Mouse (Mus musculus) 3134 (cell line): ENCODE data around the gene Pemt.

Experiments used
- DNase-seq: peaks from one replicate; pipeline ENCODE4 v3.0.0-alpha.2; 2011; ENCODE audit warnings: low spot score; ENCODE audit not compliant: insufficient read length; ENCODE audit errors: extremely low read depth

The Pemt gene

GRCm38 (mm10) chr11:60046058-60046735 lies at the start of gene Pemt:
Pemt (minus strand) TSS chr11:60046489.
- DNase-seq, result peak; percentile 92

DNA sequence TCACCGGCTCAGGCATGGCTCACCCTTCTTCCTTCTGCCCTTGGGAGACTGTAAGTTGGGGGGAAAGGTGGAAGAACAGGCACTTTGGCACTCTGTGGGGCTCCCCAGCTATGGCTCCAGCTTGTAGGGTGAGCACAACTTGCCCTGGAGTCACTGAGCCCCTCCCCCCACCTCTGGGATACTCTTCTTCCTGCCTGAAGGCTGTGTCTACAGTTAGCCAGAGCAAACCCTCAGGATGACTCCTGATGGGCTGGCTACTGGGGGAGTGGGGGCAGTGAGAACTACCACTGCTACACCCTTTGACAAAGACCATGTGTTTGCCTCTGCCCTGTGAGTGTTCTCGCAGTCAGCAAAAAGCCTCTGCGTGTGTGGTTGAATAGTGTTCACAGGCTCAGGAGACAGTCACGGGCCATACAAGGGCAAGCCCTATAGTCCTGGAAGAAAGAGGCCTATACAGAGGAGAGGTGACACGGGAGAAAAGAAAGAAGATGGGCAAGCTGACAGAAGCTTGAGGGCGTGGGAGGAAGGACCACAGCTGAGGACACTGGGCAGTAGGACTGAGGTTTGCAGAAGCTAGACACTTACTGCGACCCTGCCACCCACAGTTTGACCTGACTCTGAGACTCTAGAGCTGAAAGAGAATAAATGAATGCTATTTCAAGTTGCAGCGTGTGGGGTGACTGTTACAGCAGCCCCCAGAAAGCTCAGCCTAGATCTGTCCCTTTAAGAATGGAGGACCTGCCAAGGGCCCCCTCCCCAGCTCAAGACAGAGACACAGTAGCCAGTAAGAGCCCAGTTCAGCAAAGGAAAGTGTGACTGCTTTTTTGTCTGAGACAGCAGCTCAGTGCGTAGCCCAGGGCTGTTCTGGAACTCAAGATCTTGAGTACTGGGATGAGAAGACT lies 48.9 kb upstream of the Pemt start:
- DNase-seq, result no peak

DNA sequence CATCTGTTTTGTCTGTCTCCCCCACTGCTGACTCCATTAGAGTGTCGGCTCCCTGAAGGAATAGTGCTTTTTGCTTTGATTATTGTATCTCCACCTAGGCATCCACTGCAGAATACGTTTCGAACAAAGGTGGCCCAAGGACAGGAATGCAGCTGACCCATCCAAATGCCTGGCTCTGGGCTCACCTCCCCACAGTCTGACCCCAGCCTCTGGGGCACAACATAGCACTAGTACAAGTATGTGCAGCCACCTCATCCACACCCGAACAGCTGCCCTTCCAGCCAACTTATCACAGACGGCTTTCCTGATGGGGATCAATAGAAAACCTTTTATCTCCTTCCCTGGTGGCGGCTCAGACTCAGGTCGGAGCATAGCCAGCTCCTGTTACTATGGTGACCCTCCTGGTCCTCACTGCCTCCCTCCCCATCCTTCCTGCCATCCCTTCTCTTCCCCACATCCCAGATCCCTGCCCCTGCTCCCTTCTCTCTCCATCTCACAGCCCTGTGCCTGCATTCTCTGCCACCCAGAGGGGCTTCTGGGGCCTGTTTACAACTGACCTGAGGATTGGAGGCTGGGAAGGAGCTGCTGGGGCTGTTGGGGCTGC lies 47.8 kb upstream of the Pemt start:
- no peak for DNase-seq

DNA sequence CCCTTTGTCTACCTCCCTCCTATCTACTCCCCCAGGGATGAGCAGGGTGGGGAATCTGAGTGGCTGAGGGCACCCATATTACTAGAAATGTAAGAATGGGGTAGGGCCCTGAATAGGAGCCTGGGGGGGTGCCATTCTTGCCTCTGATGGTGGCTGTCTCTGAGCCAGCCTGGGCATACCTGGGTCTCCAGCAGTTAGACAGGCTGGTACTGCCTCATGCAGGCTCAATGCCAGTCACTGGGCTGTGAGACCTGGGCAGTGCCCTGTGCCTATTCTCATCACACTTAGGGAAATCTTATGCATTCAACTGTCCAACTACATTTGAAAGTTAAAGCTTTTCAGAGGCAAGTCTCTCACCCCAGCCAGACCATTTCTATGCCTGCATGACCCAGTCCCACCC lies 46.9 kb upstream of the Pemt start:
- no peak for DNase-seq

DNA sequence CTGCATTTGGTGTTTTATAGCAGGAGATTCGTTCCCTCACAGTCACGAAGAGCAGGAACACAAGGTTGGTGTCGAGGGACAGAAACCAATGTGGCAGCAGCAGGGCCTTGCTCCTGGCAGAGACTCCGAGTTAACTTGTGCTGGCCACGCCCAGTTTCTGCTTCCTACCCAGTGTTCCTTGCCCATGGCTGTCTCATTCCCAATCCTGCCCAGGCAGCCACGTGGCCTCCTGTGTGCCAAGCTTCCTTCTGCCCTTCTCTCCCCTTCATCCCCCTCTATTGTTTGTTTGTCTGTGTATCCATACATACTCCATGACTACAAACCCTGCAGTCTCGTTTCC lies 45.1 kb upstream of the Pemt start:
- DNase-seq, result no peak

DNA sequence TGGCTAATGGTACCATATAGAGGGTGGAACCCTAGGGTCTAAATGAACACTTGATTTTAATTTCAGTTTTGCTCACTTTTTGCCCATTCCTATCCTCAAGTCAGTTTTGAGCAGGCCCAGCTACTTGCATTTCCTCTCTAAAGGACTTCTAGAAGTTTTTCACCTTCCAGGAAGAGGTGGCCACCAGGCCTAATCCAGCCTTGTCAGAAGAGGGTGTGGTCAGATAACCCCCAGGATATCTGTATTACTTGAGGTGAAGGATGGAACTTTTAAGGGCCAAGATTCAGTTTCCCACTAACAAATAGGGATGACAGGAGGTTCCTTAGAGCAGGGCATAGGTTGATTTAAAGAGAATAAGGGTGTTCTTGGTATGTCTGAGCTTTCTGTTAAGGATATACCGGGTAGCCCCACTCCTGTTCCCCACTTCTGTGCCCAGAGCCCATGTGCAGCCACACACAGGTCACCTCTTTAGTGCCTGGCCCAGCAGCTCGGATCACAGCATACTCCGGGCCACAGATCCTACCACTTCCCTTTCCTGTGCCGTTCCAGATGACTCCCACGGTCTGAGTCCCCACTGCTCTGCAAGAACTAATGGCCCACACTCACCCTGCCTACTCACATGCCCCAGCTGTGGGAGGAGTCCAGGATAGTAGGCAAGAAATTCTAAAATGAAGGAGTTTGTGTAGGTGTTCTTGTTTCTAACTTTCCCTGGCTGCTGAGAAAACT lies 44.6 kb upstream of the Pemt start:
- no peak for DNase-seq

GRCm38 (mm10) chr11:60088947-60089346 lies 42.7 kb upstream of the Pemt start:
- no peak for DNase-seq

GRCm38 (mm10) chr11:60086676-60087075 lies 40.4 kb upstream of the Pemt start:
- DNase-seq, result no peak

GRCm38 (mm10) chr11:60084589-60084988 lies 38.3 kb upstream of the Pemt start:
- no peak for DNase-seq

DNA sequence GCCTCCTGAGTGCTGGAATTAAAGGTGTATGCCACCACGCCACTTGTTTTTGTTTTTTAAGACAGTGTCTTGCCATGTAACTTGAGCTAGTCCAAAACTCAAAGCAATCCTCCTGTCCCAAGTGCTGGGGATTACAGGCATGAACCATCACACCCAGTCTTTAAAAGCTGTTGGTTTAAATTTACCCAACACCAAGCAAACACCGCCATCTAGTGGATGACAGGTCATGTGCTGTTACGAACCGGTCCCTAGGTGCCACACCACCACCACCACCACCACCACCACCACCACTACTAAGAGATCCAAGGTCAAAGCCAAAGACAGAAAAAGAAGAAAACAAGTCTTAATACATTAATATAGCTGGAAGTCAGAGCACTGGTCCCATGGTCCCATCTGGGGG lies 30.5 kb upstream of the Pemt start:
- DNase-seq, result peak; percentile 38

DNA sequence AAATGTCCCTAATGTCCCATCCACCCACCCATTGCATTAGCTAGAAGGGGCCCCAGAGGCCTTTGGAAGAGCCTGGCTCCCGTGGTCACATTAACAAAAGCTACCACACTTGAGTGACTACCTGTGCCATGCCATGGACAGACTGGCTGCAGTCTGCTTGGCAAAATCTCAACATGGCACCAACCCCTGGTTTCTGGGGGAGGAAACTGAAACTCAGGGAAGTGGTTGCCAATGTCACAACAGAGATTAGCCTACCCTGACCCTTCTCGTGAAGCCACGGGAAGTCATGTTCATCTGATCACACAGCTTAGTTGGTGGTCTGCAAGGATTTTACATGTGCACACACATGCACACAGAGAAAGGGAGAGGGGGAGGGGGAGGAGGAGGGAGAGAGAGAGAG lies 29.9 kb upstream of the Pemt start:
- DNase-seq, result no peak

DNA sequence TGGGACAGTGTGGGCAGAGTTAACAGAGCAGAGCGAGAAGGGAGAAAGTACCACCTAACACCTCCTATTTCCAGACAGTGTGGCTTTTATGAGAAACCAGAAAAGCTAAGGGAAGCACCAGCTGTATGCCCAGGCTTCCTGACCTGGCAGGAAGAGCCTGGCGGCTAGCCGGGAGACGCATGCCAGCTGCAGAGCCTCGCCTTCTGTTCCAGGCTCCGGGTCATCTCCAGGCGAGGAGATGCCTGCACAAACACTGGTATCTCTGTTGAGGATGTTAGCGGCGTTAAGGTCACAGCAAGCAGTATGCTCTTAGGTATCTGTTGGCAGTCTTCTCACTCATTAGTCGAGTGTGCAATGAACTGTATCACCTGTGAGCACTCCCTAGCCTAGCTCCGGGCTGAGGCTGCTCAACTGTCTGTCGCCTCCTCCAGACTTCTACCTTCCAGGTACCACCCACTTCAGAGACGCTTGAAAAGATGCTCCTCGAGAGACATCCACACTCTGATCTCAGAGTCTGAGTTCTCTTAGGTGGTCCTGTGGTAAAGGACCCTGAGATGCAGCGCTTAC lies 27.7 kb upstream of the Pemt start:
- DNase-seq, result no peak

GRCm38 (mm10) chr11:60073121-60073520 lies 26.8 kb upstream of the Pemt start:
- DNase-seq, result no peak

- DNase-seq, result no peak
These were observed 24.9 kb upstream of the Pemt start for GRCm38 (mm10) chr11:60071221-60071620.

DNA sequence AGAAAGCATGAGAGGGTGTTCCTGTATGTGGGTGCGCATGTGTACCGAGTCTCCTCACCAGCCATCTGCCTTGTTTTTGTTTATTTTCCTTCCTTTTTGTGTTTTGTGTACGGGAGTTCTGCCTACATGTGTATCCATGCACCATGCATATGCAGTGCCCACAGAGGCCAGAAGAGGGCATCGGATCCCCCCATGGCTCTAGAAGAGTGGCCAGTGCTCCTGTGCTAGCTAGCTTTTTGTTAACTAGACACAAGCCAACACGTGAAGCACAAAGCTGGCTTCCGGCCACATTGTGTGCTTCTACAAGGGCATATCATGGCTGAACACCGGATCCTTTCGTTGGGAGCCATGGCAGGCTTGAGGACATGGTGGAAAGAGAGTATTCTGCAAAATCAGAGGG lies 24.3 kb upstream of the Pemt start:
- DNase-seq, result no peak

DNA sequence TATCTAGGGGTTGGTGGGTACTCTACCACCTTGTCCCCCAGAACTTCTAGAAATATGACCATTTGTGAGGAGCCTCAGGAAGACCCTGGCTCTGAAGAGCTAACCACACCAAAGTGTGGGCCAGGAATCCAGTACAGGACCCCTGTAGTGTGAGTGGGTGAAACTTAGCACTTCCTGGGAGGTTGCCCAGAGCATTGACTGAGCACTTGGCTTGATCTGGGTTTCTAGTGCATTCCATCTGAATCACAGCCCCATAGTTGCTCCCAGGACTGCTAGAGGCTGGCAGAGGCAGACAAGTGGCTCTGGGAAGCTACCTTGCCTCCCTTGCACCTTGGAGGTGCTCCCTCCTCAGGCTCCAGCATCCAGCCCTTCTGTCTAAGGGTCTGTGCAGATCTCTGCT lies 22.3 kb upstream of the Pemt start:
- DNase-seq, result no peak

- DNase-seq, result no peak
These were observed 21.4 kb upstream of the Pemt start for GRCm38 (mm10) chr11:60067646-60068045.

DNA sequence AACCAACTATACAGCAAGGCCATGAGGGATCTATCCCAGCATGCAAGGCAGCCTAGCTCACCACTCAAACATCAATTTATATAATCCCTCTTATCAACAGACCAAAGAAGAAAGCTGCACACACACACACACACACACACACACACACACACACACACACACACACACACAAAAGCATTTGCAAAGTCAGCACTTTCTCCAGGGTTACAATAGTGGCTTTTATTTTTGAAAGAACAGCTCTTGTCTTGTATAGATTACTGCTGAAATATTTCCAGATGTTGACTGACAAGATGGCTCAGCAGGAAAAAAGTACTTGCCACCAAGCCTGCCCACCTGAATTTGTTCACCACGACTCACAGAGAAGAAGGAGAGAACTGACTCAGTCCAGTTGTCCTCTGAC lies 19.0 kb upstream of the Pemt start:
- DNase-seq, result no peak

DNA sequence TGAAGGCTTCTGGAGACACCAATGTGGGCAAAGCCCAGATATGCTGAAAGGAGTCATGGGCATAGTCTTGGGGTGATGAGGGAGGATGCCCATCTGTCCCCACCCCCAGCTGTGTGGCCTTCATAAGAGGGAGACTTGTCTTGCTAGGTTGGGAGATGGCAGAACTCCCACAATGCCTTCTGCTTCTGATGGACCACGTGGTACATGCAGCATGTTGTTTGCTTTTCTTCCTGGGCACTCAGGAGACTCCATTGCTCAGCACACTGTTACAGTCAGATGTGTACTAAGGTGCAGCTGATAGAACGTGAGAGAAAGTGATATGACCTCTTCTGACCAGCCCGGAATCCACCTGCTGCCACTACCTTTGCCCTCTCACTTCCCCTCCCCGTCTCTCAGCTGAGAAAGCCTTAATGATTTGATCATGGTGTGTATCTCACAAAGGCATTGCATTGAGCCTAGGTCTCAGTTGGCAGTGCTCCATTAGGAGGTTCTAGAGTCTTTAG lies 15.3 kb upstream of the Pemt start:
- no peak for DNase-seq

DNA sequence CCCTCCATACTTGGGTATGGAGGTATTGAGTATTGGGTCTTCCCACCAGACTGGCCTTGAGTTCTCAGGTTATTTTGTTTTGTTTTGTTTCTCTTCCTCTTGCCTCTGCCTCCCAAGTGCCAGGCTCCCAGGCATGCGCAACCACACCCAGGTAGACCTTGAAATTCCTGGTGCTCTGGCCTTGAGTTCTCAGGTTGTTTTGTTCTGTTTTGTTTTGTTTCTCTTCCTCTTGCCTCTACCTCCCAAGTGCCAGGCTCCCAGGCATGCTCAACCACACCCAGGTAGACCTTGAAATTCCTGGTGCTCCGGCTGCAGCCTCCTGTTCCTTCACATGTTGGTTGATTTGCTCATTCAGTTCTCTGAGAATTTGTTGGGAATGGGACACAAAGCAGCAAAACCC lies 13.7 kb upstream of the Pemt start:
- no peak for DNase-seq

- DNase-seq, result no peak
These were observed 12.2 kb upstream of the Pemt start for GRCm38 (mm10) chr11:60058441-60058840.
